Mouse (Mus musculus): ENCODE measurements around the gene Tmem50a.

- TF ChIP-seq CTCF (IDR thresholded peaks at IDR 0.05; ENCODE audit: low read depth) = no peak
- TF ChIP-seq EP300 (optimal IDR thresholded peaks at IDR 0.05) = no peak
Measured at GRCm38 (mm10) chr4:134871950-134872349, 42.9 kb downstream of the Tmem50a start.

All from stomach, postnatal 0 days (tissue).